Mouse (Mus musculus): ENCODE measurements around the gene Miga2. TPM values are rescaled to one million over a fixed set of nuclear protein-coding genes. Genes with fewer than 3 reads are reported as not detected.

Gene Miga2
- total RNA-seq (2018; cell fraction: chromatin; rRNA removed) = 10 to 100 TPM in 18 of 26 experiments, 1 to 10 TPM in 8; 2.6 to 42.5 (median 15.0) TPM
- total RNA-seq (2018; cell fraction: cytosol; rRNA removed) = 1 to 10 TPM; 2.3 to 7.8 (median 4.8) TPM
- 10 to 100 TPM in 13 of 26 experiments, 1 to 10 TPM in 13; 2.4 to 26.8 (median 9.4) TPM for total RNA-seq (2018; cell fraction: nucleus; rRNA removed)
- polyA plus RNA-seq (2018) = 2.4 to 7.5 TPM (median 4.1 TPM) in 3 replicates

GRCm38 (mm10) chr2:30363773-30364650 is at the start of gene Miga2:
TSS of gene Miga2 (plus strand) at chr2:30364233.
- under 1% methylated on average over 53 of the region's 54 CpGs for WGBS (ENCODE audit: missing documents)
- H3K79me2 ChIP-seq (ENCODE audit: inconsistent target) = peaks cover 12% of the 10 kb centered on the region; the same call in 1 of the 2 replicates
- peak within 1 kb of the TSS; percentile 73 for H3K4me3 ChIP-seq (ENCODE audit: inconsistent target)
- H3K36me3 ChIP-seq (ENCODE audit: inconsistent target) = peaks cover 9% of the 10 kb centered on the region; the same call in 1 of the 2 replicates
- H3K27ac ChIP-seq = no peak within 1 kb of the TSS

GRCm38 (mm10) chr2:30316136-30316535 is 47.9 kb upstream of the Miga2 start:
- WGBS (ENCODE audit: missing documents) = 96% methylated on average over 4 of the region's 4 CpGs
- Histone ChIP-seq H3K27ac (no peak overlapping the region), H3K36me3 (ENCODE audit: inconsistent target) (peaks cover 60% of the 10 kb centered on the region), H3K4me3 (ENCODE audit: inconsistent target) (no peak overlapping the region), H3K79me2 (ENCODE audit: inconsistent target) (no peaks in the 10 kb centered on the region)

- 92% methylated on average over 5 of the region's 5 CpGs for WGBS (ENCODE audit: missing documents)
- H3K4me3 ChIP-seq (ENCODE audit: inconsistent target) = no peak overlapping the region
- peaks cover 64% of the 10 kb centered on the region for H3K36me3 ChIP-seq (ENCODE audit: inconsistent target)
- no peak overlapping the region for H3K27ac ChIP-seq
- H3K79me2 ChIP-seq (ENCODE audit: inconsistent target) = no peaks in the 10 kb centered on the region
These were observed 47.1 kb upstream of the Miga2 start for GRCm38 (mm10) chr2:30316955-30317354.

- Histone ChIP-seq H3K4me3 (ENCODE audit: inconsistent target) (no peak overlapping the region), H3K27ac (no peak overlapping the region), H3K79me2 (ENCODE audit: inconsistent target) (no peaks in the 10 kb centered on the region), H3K36me3 (ENCODE audit: inconsistent target) (peaks cover 71% of the 10 kb centered on the region)
- WGBS (ENCODE audit: missing documents) = 98% methylated on average over 4 of the region's 4 CpGs
These were observed 44.8 kb upstream of the Miga2 start for GRCm38 (mm10) chr2:30319260-30319659.

GRCm38 (mm10) chr2:30323111-30323510 is 40.9 kb upstream of the Miga2 start:
- WGBS (ENCODE audit: missing documents) = 96% methylated on average over 6 of the region's 7 CpGs
- no peak overlapping the region for H3K27ac ChIP-seq
- no peak overlapping the region for H3K4me3 ChIP-seq (ENCODE audit: inconsistent target)
- peaks cover 69% of the 10 kb centered on the region for H3K36me3 ChIP-seq (ENCODE audit: inconsistent target)
- no peaks in the 10 kb centered on the region for H3K79me2 ChIP-seq (ENCODE audit: inconsistent target)

DNA sequence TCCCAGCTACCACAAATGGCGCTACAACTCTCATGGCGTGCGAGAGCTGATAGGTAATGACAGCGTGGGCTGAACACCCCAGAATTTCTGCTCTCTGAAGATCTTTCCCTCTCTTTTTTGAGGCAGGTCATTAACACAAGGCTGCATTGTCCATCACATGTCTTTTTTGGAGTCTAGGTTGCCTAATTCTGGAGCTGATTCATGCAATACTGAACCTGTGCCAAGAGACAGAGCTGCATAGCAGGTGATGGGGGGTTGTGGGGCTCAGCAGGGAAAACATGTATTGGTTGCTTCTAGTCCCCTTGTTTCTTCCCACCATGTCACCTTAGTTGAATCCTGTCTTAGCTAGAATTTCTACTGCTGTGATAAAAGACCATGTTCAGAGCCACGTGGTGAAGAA is 38.7 kb upstream of the Miga2 start:
- Histone ChIP-seq H3K79me2 (ENCODE audit: inconsistent target) (no peaks in the 10 kb centered on the region), H3K36me3 (ENCODE audit: inconsistent target) (peaks cover 81% of the 10 kb centered on the region), H3K27ac (no peak overlapping the region), H3K4me3 (ENCODE audit: inconsistent target) (no peak overlapping the region)
- 98% methylated on average over 5 of the region's 5 CpGs for WGBS (ENCODE audit: missing documents)

DNA sequence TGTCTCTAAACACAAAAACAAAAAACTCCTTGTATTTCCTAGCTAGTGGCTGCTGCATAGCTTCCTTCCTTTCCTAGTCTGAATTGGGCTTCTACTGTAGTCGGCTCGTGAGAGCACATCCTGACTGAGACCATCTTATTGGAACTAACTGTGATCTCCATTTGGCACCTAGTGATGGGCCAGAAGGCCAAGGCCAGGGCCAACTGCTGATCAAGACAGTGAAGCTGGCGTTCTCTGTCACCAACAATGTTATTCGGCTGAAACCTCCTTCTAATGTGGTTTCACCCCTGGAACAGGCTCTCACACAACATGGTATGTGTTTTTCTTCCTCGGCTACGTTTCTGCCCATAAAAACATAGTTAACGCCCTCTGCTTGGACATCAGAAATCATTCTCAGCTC is 36.8 kb upstream of the Miga2 start:
- Histone ChIP-seq H3K4me3 (ENCODE audit: inconsistent target) (no peak overlapping the region), H3K79me2 (ENCODE audit: inconsistent target) (no peaks in the 10 kb centered on the region)
- 92% methylated on average over 7 of the region's 7 CpGs for WGBS (ENCODE audit: missing documents)

GRCm38 (mm10) chr2:30328791-30329190 is 35.2 kb upstream of the Miga2 start:
- Histone ChIP-seq H3K27ac (no peak overlapping the region), H3K79me2 (ENCODE audit: inconsistent target) (no peaks in the 10 kb centered on the region), H3K4me3 (ENCODE audit: inconsistent target) (no peak overlapping the region), H3K36me3 (ENCODE audit: inconsistent target) (peaks cover 87% of the 10 kb centered on the region)
- WGBS (ENCODE audit: missing documents) = 69% methylated on average over 3 of the region's 3 CpGs

More for the DNA sequence above, 36.8 kb upstream of the Miga2 start:
- Histone ChIP-seq H3K36me3 (ENCODE audit: inconsistent target) (peaks cover 86% of the 10 kb centered on the region), H3K27ac (no peak overlapping the region)

GRCm38 (mm10) chr2:30335324-30335723 is 28.7 kb upstream of the Miga2 start:
- Histone ChIP-seq H3K27ac (no peak overlapping the region), H3K4me3 (ENCODE audit: inconsistent target) (no peak overlapping the region), H3K79me2 (ENCODE audit: inconsistent target) (no peaks in the 10 kb centered on the region), H3K36me3 (ENCODE audit: inconsistent target) (peaks cover 82% of the 10 kb centered on the region)
- WGBS (ENCODE audit: missing documents) = 100% methylated on average over 2 of the region's 2 CpGs

GRCm38 (mm10) chr2:30336174-30336915 is 27.7 kb upstream of the Miga2 start:
- 92% methylated on average over 16 of the region's 16 CpGs for WGBS (ENCODE audit: missing documents)
- Histone ChIP-seq H3K4me3 (ENCODE audit: inconsistent target) (no peak overlapping the region), H3K27ac (no peak overlapping the region), H3K79me2 (ENCODE audit: inconsistent target) (no peaks in the 10 kb centered on the region), H3K36me3 (ENCODE audit: inconsistent target) (peaks cover 84% of the 10 kb centered on the region)

DNA sequence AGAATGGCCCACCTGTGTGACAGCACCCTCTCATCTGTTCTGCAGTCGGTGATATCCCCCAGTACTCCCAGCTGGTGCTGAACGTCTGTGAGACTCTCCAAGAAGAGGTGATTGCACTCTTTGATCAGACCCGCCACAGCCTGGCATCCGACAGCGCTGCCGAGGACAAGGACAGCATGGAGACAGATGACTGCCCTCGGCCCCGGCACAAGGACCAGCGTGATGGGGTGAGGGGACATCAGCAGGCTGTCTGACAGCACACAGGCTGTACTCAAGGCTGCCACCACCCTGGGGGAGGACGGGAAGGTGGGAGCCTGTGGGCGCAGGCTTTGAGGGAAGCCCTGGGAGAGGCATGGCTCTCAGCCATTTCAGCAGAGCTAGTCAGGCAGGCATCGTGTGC is 26.9 kb upstream of the Miga2 start:
- WGBS (ENCODE audit: missing documents) = 92% methylated on average over 12 of the region's 12 CpGs
- Histone ChIP-seq H3K79me2 (ENCODE audit: inconsistent target) (no peaks in the 10 kb centered on the region), H3K27ac (no peak overlapping the region), H3K36me3 (ENCODE audit: inconsistent target) (peaks cover 85% of the 10 kb centered on the region), H3K4me3 (ENCODE audit: inconsistent target) (no peak overlapping the region)

DNA sequence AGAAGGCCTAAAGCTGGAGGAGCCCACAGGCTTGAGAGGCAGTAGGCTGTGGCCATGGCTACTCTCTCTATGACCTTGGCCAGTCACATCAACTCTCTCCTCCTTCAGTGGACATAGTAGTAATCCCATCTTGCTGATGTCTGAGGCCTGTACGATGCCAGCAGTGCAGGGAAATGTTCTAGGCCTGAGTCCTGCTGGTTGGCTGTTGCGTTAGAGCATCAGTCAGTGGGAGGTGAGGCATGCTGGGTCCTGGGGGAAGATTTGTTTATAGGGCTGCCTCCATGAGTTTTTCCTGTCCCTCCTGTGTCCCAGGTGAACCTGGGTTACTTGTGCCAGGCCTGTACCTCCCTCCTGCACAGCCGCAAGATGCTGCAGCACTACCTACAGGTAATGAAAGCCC is 22.0 kb upstream of the Miga2 start:
- 93% methylated on average over 3 of the region's 3 CpGs for WGBS (ENCODE audit: missing documents)
- no peak overlapping the region for H3K4me3 ChIP-seq (ENCODE audit: inconsistent target)
- peaks cover 83% of the 10 kb centered on the region for H3K36me3 ChIP-seq (ENCODE audit: inconsistent target)
- no peaks in the 10 kb centered on the region for H3K79me2 ChIP-seq (ENCODE audit: inconsistent target)
- no peak overlapping the region for H3K27ac ChIP-seq

- Histone ChIP-seq H3K36me3 (ENCODE audit: inconsistent target) (peaks cover 78% of the 10 kb centered on the region), H3K4me3 (ENCODE audit: inconsistent target) (no peak overlapping the region)
These were observed 21.5 kb upstream of the Miga2 start for GRCm38 (mm10) chr2:30342544-30342943.

DNA sequence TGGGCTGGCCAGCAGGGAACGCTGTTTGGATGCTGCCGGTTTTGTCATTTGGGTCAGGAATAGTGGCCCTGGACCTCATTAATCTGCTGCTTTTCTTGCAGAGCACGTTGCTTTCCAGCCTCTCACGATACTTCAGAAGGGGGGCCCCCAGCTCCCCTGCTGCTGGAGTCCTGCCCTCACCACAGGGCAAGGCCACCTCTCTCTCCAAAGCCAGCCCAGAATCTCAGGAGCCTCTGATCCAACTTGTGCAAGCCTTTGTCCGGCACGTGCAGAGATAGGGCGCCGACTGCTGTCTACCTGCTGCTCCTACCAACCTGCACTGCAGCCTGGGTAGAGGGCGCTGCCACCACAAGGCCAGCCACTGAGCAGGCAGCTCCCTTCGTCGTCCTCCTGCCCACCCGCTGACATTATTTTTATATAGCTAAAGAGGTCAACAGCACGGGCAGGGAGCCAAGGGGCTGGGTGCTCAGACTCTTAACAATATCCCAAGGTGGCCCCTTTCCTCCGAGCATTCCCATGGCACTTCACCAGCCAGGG is 20.4 kb upstream of the Miga2 start:
- Histone ChIP-seq H3K36me3 (ENCODE audit: inconsistent target) (peaks cover 84% of the 10 kb centered on the region), H3K79me2 (ENCODE audit: inconsistent target) (no peaks in the 10 kb centered on the region), H3K4me3 (ENCODE audit: inconsistent target) (no peak overlapping the region), H3K27ac (no peak overlapping the region)
- 93% methylated on average over 14 of the region's 14 CpGs for WGBS (ENCODE audit: missing documents)

More at GRCm38 (mm10) chr2:30342544-30342943, 21.5 kb upstream of the Miga2 start:
- Histone ChIP-seq H3K79me2 (ENCODE audit: inconsistent target) (no peaks in the 10 kb centered on the region), H3K27ac (no peak overlapping the region)
- 98% methylated on average over 7 of the region's 7 CpGs for WGBS (ENCODE audit: missing documents)
